Mouse (Mus musculus): ENCODE results near the gene Arhgap9. TPM values are rescaled to one million over a fixed set of nuclear protein-coding genes. Genes with fewer than 3 reads are reported as not detected.

Arhgap9 gene
- total RNA-seq, 4 experiments from 2014 or later, result 0.60 to 4.6 (median 2.2) TPM

Other genes starting within 250 kb of the Arhgap9 start
- gene Agap2, start 246.7 kb upstream of the Arhgap9 start, total RNA-seq (2022), result 100 to 1,000 TPM; 657 to 727 (median 692) TPM
- gene Os9, start 200.8 kb upstream of the Arhgap9 start, total RNA-seq (2022), result 100 to 1,000 TPM in 2 of 4 experiments, 10 to 100 TPM in 2; 98.1 to 120 (median 109) TPM
- 100 to 1,000 TPM; 113 to 123 (median 113) TPM for gene B4galnt1, start 156.7 kb upstream of the Arhgap9 start, total RNA-seq (2022)
- 10 to 100 TPM; 12.2 to 17.5 (median 14.4) TPM for gene Slc26a10, start 141.3 kb upstream of the Arhgap9 start, total RNA-seq (2022)
- gene Arhgef25, start 131.9 kb upstream of the Arhgap9 start, total RNA-seq (2022), result 100 to 1,000 TPM; 310 to 386 (median 350) TPM
- gene Dtx3, start 126.2 kb upstream of the Arhgap9 start, total RNA-seq (2022), result 100 to 1,000 TPM; 214 to 267 (median 229) TPM
- 100 to 1,000 TPM in 1 of 4 experiments, 10 to 100 TPM in 3; 95.0 to 107 (median 98.9) TPM for gene Pip4k2c, start 110.4 kb upstream of the Arhgap9 start, total RNA-seq (2022)
- gene Kif5a, start 58.6 kb upstream of the Arhgap9 start, total RNA-seq (2022), result 100 to 1,000 TPM; 807 to 850 (median 831) TPM
- 100 to 1,000 TPM; 260 to 271 (median 262) TPM for gene Dctn2, start 55.6 kb upstream of the Arhgap9 start, total RNA-seq (2022)
- gene Mbd6, start 32.9 kb upstream of the Arhgap9 start, total RNA-seq (2022), result 10 to 100 TPM; 56.3 to 61.6 (median 56.8) TPM
- 10 to 100 TPM; 56.7 to 65.8 (median 63.9) TPM for gene Mars, start 10.2 kb upstream of the Arhgap9 start, total RNA-seq (2022)
- gene Gli1, start 20.0 kb downstream of the Arhgap9 start, total RNA-seq (2022), result 1 to 10 TPM; 2.7 to 4.0 (median 3.7) TPM
- gene Inhbe, start 32.4 kb downstream of the Arhgap9 start, total RNA-seq (2022), result not detected
- gene Inhbc, start 48.5 kb downstream of the Arhgap9 start, total RNA-seq (2022), result not detected
- 100 to 1,000 TPM; 159 to 182 (median 176) TPM for gene R3hdm2, start 58.4 kb downstream of the Arhgap9 start, total RNA-seq (2022)
- 1 to 10 TPM; 2.1 to 3.5 (median 2.8) TPM for gene Stac3, start 179.7 kb downstream of the Arhgap9 start, total RNA-seq (2022)
- 1 to 10 TPM; 2.9 to 4.4 (median 3.6) TPM for gene Ndufa4l2, start 193.0 kb downstream of the Arhgap9 start, total RNA-seq (2022)
- gene Shmt2, start 200.5 kb downstream of the Arhgap9 start, total RNA-seq (2022), result 10 to 100 TPM; 21.7 to 31.3 (median 29.1) TPM
- gene Nxph4, start 212.6 kb downstream of the Arhgap9 start, total RNA-seq (2022), result 1 to 10 TPM; 1.9 to 2.7 (median 2.3) TPM

Measured in layer of hippocampus, adult 8-10 months (tissue).